Mouse (Mus musculus) stomach, postnatal 0 days (tissue): Measurements from ENCODE around the gene Hmgcll1. TPM values are rescaled to one million over a fixed set of nuclear protein-coding genes. Genes with fewer than 3 reads are reported as not detected.

ENCODE experiments used
- ATAC-seq: fragments of 200-750 bp; cut with Nextera tagmentation; 2 replicates; pipeline ENCODE4 v1.8.0; 2017; ENCODE audit not compliant: low FRiP score, low TSS enrichment
- DNase-seq: peaks from one replicate; pipeline ENCODE4 v3.0.0-alpha.2; 2016; ENCODE audit warnings: low spot score
- H3K27ac ChIP-seq: fragments of 300-500 bp; sonication (generic); replicated peaks from 2 replicates; pipeline ENCODE4 v1.5.1; 2014; ENCODE audit warnings: mild to moderate bottlenecking, control low read depth
- H3K27me3 ChIP-seq: fragments of 300-500 bp; sonication (generic); 2 replicates; pipeline ENCODE4 v1.6.1; 2014; ENCODE audit warnings: low read length; ENCODE audit not compliant: control insufficient read depth, insufficient read depth
- H3K36me3 ChIP-seq: fragments of 300-500 bp; sonication (generic); 2 replicates; pipeline ENCODE4 v1.6.1; 2014; ENCODE audit warnings: low read length, mixed read lengths; ENCODE audit not compliant: control insufficient read depth, insufficient read depth
- H3K4me1 ChIP-seq: fragments of 300-500 bp; sonication (generic); replicated peaks from 2 replicates; pipeline ENCODE4 v1.6.1; 2014; ENCODE audit warnings: antibody characterized with exemption; ENCODE audit not compliant: control insufficient read depth, insufficient read depth
- H3K4me2 ChIP-seq: fragments of 300-500 bp; sonication (generic); replicated peaks from 2 replicates; pipeline ENCODE4 v1.6.1; 2014; ENCODE audit warnings: low read depth, mild to moderate bottlenecking, control low read depth, moderate library complexity
- H3K4me3 ChIP-seq: fragments of 300-500 bp; sonication (generic); 2 replicates; pipeline ENCODE4 v1.5.1; 2014; ENCODE audit warnings: low read depth, low read length, control low read depth
- H3K9ac ChIP-seq: fragments of 300-500 bp; sonication (generic); 2 replicates; pipeline ENCODE4 v1.6.1; 2014; ENCODE audit warnings: mild to moderate bottlenecking, low read length, control low read depth, mixed read lengths
- H3K9me3 ChIP-seq: fragments of 300-500 bp; sonication (generic); 2 replicates; pipeline ENCODE4 v1.6.1; 2016; ENCODE audit warnings: low read length; ENCODE audit not compliant: control insufficient read depth
- CTCF ChIP-seq: IDR thresholded peaks from 2 replicates; pipeline ENCODE4 v1.5.1; 2016; ENCODE audit warnings: antibody characterized with exemption, low read depth, mild to moderate bottlenecking, moderate library complexity
- EP300 ChIP-seq: optimal IDR thresholded peaks from 2 replicates; pipeline ENCODE3; 2016; ENCODE audit warnings: antibody characterized with exemption
- WGBS: fragments of 180-500 bp; shearing (Covaris S2); extraction: QIAGEN DNeasy Blood & Tissue Kit; methylation state at CpG from one replicate; pipeline ENCODE4 v1.1.7; 2014; 5-methylcytosine and 5-hydroxymethylcytosine counted together
- polyA plus RNA-seq: library from polyadenylated mRNA; unstranded; fragments of >200 nt; fragmentation: Nextera tagmentation; extraction: Ambion mirVana; gene quantifications from 2 replicates; pipeline ENCODE4 v1.2.1, GENCODE M21; 2015

The Hmgcll1 gene
- polyA plus RNA-seq, 1 experiment from 2014 or later = 1.0 TPM

GRCm38 (mm10) chr9:76000876-76001858, 13.5 kb upstream of the Hmgcll1 start:
- WGBS = 62% methylated on average over 10 of the region's 10 CpGs
- Histone ChIP-seq H3K4me3 (no peak overlapping the region), H3K36me3 (no peaks in the 10 kb centered on the region), H3K9ac (no peak overlapping the region), H3K27me3 (no peaks in the 10 kb centered on the region), H3K9me3 (no peaks in the 10 kb centered on the region), H3K4me2 (no peak overlapping the region), H3K4me1 (no peaks in the 10 kb centered on the region), H3K27ac (no peak overlapping the region)
- ATAC-seq (no peak), DNase-seq (no peak)
- 0 out of 2 replicates have a peak, but pooled peaks have one; percentile 5 for TF ChIP-seq CTCF
- no peak for TF ChIP-seq EP300

GRCm38 (mm10) chr9:76003066-76003465, 11.6 kb upstream of the Hmgcll1 start:
- no peaks in the 10 kb centered on the region for H3K9me3 ChIP-seq
- no peak overlapping the region for H3K9ac ChIP-seq
- TF ChIP-seq CTCF (no peak), EP300 (no peak)
- WGBS = 45% methylated on average over 3 of the region's 3 CpGs
- H3K4me1 ChIP-seq = no peaks in the 10 kb centered on the region
- no peak for ATAC-seq
- no peak overlapping the region for H3K27ac ChIP-seq
- no peak overlapping the region for H3K4me3 ChIP-seq
- no peak overlapping the region for H3K4me2 ChIP-seq
- DNase-seq = no peak
- no peaks in the 10 kb centered on the region for H3K36me3 ChIP-seq
- no peaks in the 10 kb centered on the region for H3K27me3 ChIP-seq

GRCm38 (mm10) chr9:76003637-76004036, 11.0 kb upstream of the Hmgcll1 start:
- 17% methylated on average over 6 of the region's 6 CpGs for WGBS
- no peaks in the 10 kb centered on the region for H3K4me1 ChIP-seq
- no peaks in the 10 kb centered on the region for H3K9me3 ChIP-seq
- H3K4me2 ChIP-seq = no peak overlapping the region
- H3K36me3 ChIP-seq = no peaks in the 10 kb centered on the region
- H3K27me3 ChIP-seq = no peaks in the 10 kb centered on the region
- no peak overlapping the region for H3K27ac ChIP-seq
- no peak overlapping the region for H3K9ac ChIP-seq
- H3K4me3 ChIP-seq = no peak overlapping the region
- TF ChIP-seq CTCF (no peak), EP300 (no peak)
- DNase-seq (no peak), ATAC-seq (no peak)

- Histone ChIP-seq H3K27me3 (no peaks in the 10 kb centered on the region), H3K27ac (no peak overlapping the region), H3K9ac (no peak overlapping the region), H3K4me2 (0 out of 2 replicates have a peak overlapping the region, but pooled peaks have one; percentile 11), H3K9me3 (no peaks in the 10 kb centered on the region), H3K4me3 (no peak overlapping the region), H3K36me3 (no peaks in the 10 kb centered on the region), H3K4me1 (no peaks in the 10 kb centered on the region)
- TF ChIP-seq CTCF = no peak
- TF ChIP-seq EP300 = no peak
- ATAC-seq = no peak
- DNase-seq = no peak
- 34% methylated on average over 6 of the region's 6 CpGs for WGBS
Measured at GRCm38 (mm10) chr9:76007342-76007970, 7.2 kb upstream of the Hmgcll1 start.

- Histone ChIP-seq H3K27ac (no peak overlapping the region), H3K4me2 (no peak overlapping the region), H3K36me3 (no peaks in the 10 kb centered on the region), H3K4me3 (no peak overlapping the region), H3K27me3 (no peaks in the 10 kb centered on the region), H3K4me1 (0 out of 2 replicates have a peak, but pooled peaks cover 5% of the 10 kb centered on the region), H3K9ac (no peak overlapping the region), H3K9me3 (no peaks in the 10 kb centered on the region)
- 69% methylated on average over 6 of the region's 6 CpGs for WGBS
- ATAC-seq = no peak
- TF ChIP-seq CTCF = no peak
- TF ChIP-seq EP300 = no peak
- DNase-seq = no peak
Measured at GRCm38 (mm10) chr9:76013789-76014188, 866 bp upstream of the Hmgcll1 start.

GRCm38 (mm10) chr9:76015971-76016370, 1.3 kb downstream of the Hmgcll1 start:
- H3K9ac ChIP-seq = no peak overlapping the region
- H3K4me1 ChIP-seq = 0 out of 2 replicates have a peak, but pooled peaks cover 5% of the 10 kb centered on the region
- H3K4me2 ChIP-seq = no peak overlapping the region
- no peaks in the 10 kb centered on the region for H3K9me3 ChIP-seq
- H3K4me3 ChIP-seq = no peak overlapping the region
- 76% methylated on average over 5 of the region's 5 CpGs for WGBS
- H3K27ac ChIP-seq = no peak overlapping the region
- no peaks in the 10 kb centered on the region for H3K36me3 ChIP-seq
- no peak for DNase-seq
- no peak for TF ChIP-seq EP300
- no peak for TF ChIP-seq CTCF
- no peaks in the 10 kb centered on the region for H3K27me3 ChIP-seq
- ATAC-seq = no peak
